Mouse (Mus musculus) testis, adult 2 months (tissue): ENCODE results near the gene Gal. TPM values are rescaled to one million over a fixed set of nuclear protein-coding genes. Genes with fewer than 3 reads are reported as not detected.
A peak's percentile ranks its signal among the peaks of the same experiment; 100 is the strongest.

Experiments
- H3K27ac ChIP-seq: fragments of 200-500 bp; 2 replicates; pipeline ENCODE4 v1.5.1; 2012; ENCODE audit warnings: low read depth, low read length; ENCODE audit not compliant: control insufficient read depth, insufficient read depth
- H3K27me3 ChIP-seq: fragments of 200-500 bp; 2 replicates; pipeline ENCODE4 v1.6.1; 2012; ENCODE audit warnings: mild to moderate bottlenecking, low read length, moderate library complexity; ENCODE audit not compliant: control insufficient read depth, insufficient read depth
- H3K36me3 ChIP-seq: fragments of 200-500 bp; 2 replicates; pipeline ENCODE4 v1.6.1; 2012; ENCODE audit warnings: mild to moderate bottlenecking, low read length; ENCODE audit not compliant: control insufficient read depth, insufficient read depth
- H3K4me1 ChIP-seq: fragments of 200-500 bp; 2 replicates; pipeline ENCODE4 v1.6.1; 2012; ENCODE audit warnings: low read length; ENCODE audit not compliant: control insufficient read depth, insufficient read depth
- H3K4me3 ChIP-seq: fragments of 200-500 bp; 2 replicates; pipeline ENCODE4 v1.5.1; 2012; ENCODE audit warnings: low read depth, mild to moderate bottlenecking, low read length, moderate library complexity, mixed read lengths; ENCODE audit not compliant: control insufficient read depth
- CTCF ChIP-seq: fragments of 200-500 bp; IDR thresholded peaks from 2 replicates; pipeline ENCODE4 v1.5.1; 2012; ENCODE audit warnings: low read depth, mild to moderate bottlenecking, inconsistent platforms, low read length, moderate library complexity; ENCODE audit not compliant: control insufficient read depth, insufficient read depth, insufficient replicate concordance
- POLR2A ChIP-seq: fragments of 200-500 bp; IDR thresholded peaks from 2 replicates; pipeline ENCODE4 v1.6.1; 2012; ENCODE audit warnings: low read depth, mild to moderate bottlenecking, inconsistent platforms, low read length, moderate library complexity; ENCODE audit not compliant: control insufficient read depth
- polyA plus RNA-seq: library from polyadenylated mRNA; depleted of rRNA; stranded (reverse); fragments of >200 nt; gene quantifications from 2 replicates; pipeline ENCODE4 v1.2.3, GENCODE M21; 2012

The Gal gene
- polyA plus RNA-seq, 1 experiment = 0.90 TPM

- no peak for TF ChIP-seq POLR2A
- peak; percentile 12; the same call in 1 of the 2 replicates for TF ChIP-seq CTCF
- Histone ChIP-seq H3K27me3 (no peaks in the 10 kb centered on the region), H3K4me3 (no peak overlapping the region), H3K4me1 (no peaks in the 10 kb centered on the region; the same call in 1 of the 2 replicates), H3K27ac (no peak overlapping the region), H3K36me3 (no peaks in the 10 kb centered on the region)
These were observed 33.0 kb upstream of the Gal start for GRCm38 (mm10) chr19:3447348-3447747.

GRCm38 (mm10) chr19:3441092-3441491, 26.7 kb upstream of the Gal start:
- Histone ChIP-seq H3K4me1 (no peaks in the 10 kb centered on the region; the same call in 1 of the 2 replicates), H3K4me3 (no peak overlapping the region), H3K27me3 (no peaks in the 10 kb centered on the region), H3K27ac (no peak overlapping the region), H3K36me3 (no peaks in the 10 kb centered on the region)
- no peak for TF ChIP-seq CTCF
- no peak for TF ChIP-seq POLR2A

- H3K27ac ChIP-seq = no peak overlapping the region
- no peaks in the 10 kb centered on the region for H3K36me3 ChIP-seq
- TF ChIP-seq CTCF = no peak
- no peak for TF ChIP-seq POLR2A
- no peaks in the 10 kb centered on the region; the same call in 1 of the 2 replicates for H3K4me1 ChIP-seq
- H3K27me3 ChIP-seq = no peaks in the 10 kb centered on the region
- H3K4me3 ChIP-seq = no peak overlapping the region
These were observed 26.3 kb upstream of the Gal start for GRCm38 (mm10) chr19:3440667-3441066.

- TF ChIP-seq CTCF (no peak), POLR2A (no peak)
- Histone ChIP-seq H3K36me3 (no peaks in the 10 kb centered on the region), H3K4me3 (no peak overlapping the region), H3K4me1 (no peaks in the 10 kb centered on the region), H3K27me3 (no peaks in the 10 kb centered on the region), H3K27ac (no peak overlapping the region)
These were observed 23.6 kb upstream of the Gal start for GRCm38 (mm10) chr19:3437980-3438379.

DNA sequence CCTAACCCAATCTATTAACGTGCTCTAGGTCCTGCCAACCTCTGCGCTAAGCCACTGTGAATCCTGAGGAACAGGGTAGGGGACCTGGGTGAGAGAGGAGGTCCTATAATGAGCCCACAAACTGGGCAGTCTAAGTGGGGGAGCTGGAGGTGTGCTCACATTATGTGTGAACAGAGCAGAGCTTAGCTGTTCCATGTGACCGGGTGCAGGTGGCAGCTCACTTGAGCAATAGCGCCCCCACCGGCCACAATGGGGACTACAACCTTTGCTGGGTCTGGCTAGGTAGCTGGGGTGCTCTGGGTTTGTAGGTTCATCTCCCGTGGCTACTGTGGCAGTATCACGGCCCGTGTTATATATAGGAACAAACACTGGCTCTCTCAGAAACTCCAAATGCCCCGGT, 22.5 kb upstream of the Gal start:
- Histone ChIP-seq H3K27ac (no peak overlapping the region), H3K4me3 (no peak overlapping the region), H3K36me3 (no peaks in the 10 kb centered on the region), H3K4me1 (no peaks in the 10 kb centered on the region), H3K27me3 (no peaks in the 10 kb centered on the region)
- peak; percentile 90 for TF ChIP-seq CTCF
- no peak for TF ChIP-seq POLR2A

GRCm38 (mm10) chr19:3435824-3436223, 21.5 kb upstream of the Gal start:
- H3K27ac ChIP-seq = no peak overlapping the region

DNA sequence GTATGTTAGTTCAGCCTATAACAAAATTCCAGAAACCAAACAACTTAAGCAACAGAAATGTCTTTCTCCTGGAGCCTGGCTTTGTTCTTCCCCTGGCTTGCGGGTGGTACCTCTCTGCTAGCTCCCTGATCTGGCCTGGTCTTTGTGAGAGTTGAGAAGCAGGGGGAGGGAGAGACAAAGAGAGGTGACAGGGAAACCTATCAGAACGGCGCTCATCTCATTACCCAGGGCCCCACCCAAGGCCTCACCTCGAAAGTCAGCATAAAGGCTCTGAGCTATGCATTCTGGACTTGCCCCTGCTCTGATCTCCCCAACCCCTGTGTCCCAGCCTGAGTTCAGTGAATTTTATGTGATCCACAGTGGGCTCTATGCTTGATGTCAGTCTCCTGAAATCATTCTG, 20.3 kb upstream of the Gal start:
- no peaks in the 10 kb centered on the region for H3K4me1 ChIP-seq
- H3K27ac ChIP-seq = no peak overlapping the region
- H3K4me3 ChIP-seq = no peak overlapping the region
- no peaks in the 10 kb centered on the region for H3K36me3 ChIP-seq
- no peak for TF ChIP-seq CTCF
- no peak for TF ChIP-seq POLR2A
- no peaks in the 10 kb centered on the region for H3K27me3 ChIP-seq

More at GRCm38 (mm10) chr19:3435824-3436223, 21.5 kb upstream of the Gal start:
- no peaks in the 10 kb centered on the region for H3K36me3 ChIP-seq
- no peak for TF ChIP-seq CTCF
- no peak for TF ChIP-seq POLR2A
- no peaks in the 10 kb centered on the region for H3K4me1 ChIP-seq
- no peaks in the 10 kb centered on the region for H3K27me3 ChIP-seq
- no peak overlapping the region for H3K4me3 ChIP-seq

GRCm38 (mm10) chr19:3434124-3434523, 19.8 kb upstream of the Gal start:
- Histone ChIP-seq H3K4me3 (no peak overlapping the region), H3K4me1 (no peaks in the 10 kb centered on the region), H3K27ac (no peak overlapping the region), H3K27me3 (no peaks in the 10 kb centered on the region), H3K36me3 (no peaks in the 10 kb centered on the region)
- TF ChIP-seq CTCF (no peak), POLR2A (no peak)
